Mouse (Mus musculus) forebrain, embryonic 10.5 days (tissue): ENCODE measurements around the gene Faiml. TPM values are rescaled to one million over a fixed set of nuclear protein-coding genes. Genes with fewer than 3 reads are reported as not detected.

Source experiments
- DNase-seq: peaks from one replicate; pipeline ENCODE4 v3.0.0-alpha.2; 2017; ENCODE audit warnings: low spot score; ENCODE audit errors: extremely low spot score
- H3K27ac ChIP-seq: fragments of 300-500 bp; sonication (generic); 2 replicates; pipeline ENCODE4 v1.5.1; 2016; ENCODE audit warnings: mild to moderate bottlenecking
- H3K27me3 ChIP-seq: fragments of 300-500 bp; sonication (generic); 2 replicates; pipeline ENCODE4 v1.6.1; 2016; ENCODE audit warnings: mild to moderate bottlenecking; ENCODE audit not compliant: poor library complexity, severe bottlenecking
- H3K36me3 ChIP-seq: fragments of 300-500 bp; sonication (generic); replicated peaks from 2 replicates; pipeline ENCODE4 v1.6.1; 2016; ENCODE audit warnings: mild to moderate bottlenecking, moderate library complexity
- H3K4me1 ChIP-seq: fragments of 300-500 bp; sonication (generic); 2 replicates; pipeline ENCODE4 v1.6.1; 2016
- H3K4me3 ChIP-seq: fragments of 300-500 bp; sonication (generic); 2 replicates; pipeline ENCODE4 v1.5.1; 2016; ENCODE audit warnings: mild to moderate bottlenecking, moderate library complexity
- H3K9me3 ChIP-seq: fragments of 300-500 bp; sonication (generic); 2 replicates; pipeline ENCODE4 v1.6.1; 2016; ENCODE audit warnings: mild to moderate bottlenecking, moderate library complexity
- WGBS: fragments of 180-500 bp; shearing (Covaris S2); methylation state at CpG from one replicate; pipeline ENCODE4 v1.1.7; 2016; 5-methylcytosine and 5-hydroxymethylcytosine counted together
- polyA plus RNA-seq: library from polyadenylated mRNA; unstranded; fragments of >200 nt; fragmentation: Nextera tagmentation; extraction: Ambion mirVana; gene quantifications from 2 replicates; pipeline ENCODE4 v1.2.1, GENCODE M21; 2016

Gene Faiml
- not detected in 2 replicates for polyA plus RNA-seq

GRCm38 (mm10) chr9:99237139-99237538, at the start of gene Faiml:
Faiml (minus strand) TSS chr9:99237239.
- Histone ChIP-seq H3K4me3 (no peak within 1 kb of the TSS), H3K27me3 (no peaks in the 10 kb centered on the region; the same call in 1 of the 2 replicates), H3K36me3 (no peaks in the 10 kb centered on the region), H3K27ac (no peak within 1 kb of the TSS), H3K4me1 (peaks cover under 1% of the 10 kb centered on the region; the same call in 1 of the 2 replicates), H3K9me3 (no peaks in the 10 kb centered on the region)
- WGBS: 88% methylated on average over 14 of the region's 14 CpGs
- DNase-seq: no peak

- Histone ChIP-seq H3K27ac (no peak overlapping the region), H3K9me3 (peaks cover 3% of the 10 kb centered on the region; the same call in 1 of the 2 replicates), H3K27me3 (no peaks in the 10 kb centered on the region), H3K4me3 (no peak overlapping the region), H3K36me3 (peaks cover 84% of the 10 kb centered on the region), H3K4me1 (no peaks in the 10 kb centered on the region)
- 67% methylated on average over 5 of the region's 5 CpGs for WGBS
- no peak for DNase-seq
Observed at GRCm38 (mm10) chr9:99258891-99259290, 21.9 kb upstream of the Faiml start.

- Histone ChIP-seq H3K27ac (no peak overlapping the region), H3K36me3 (peaks cover 68% of the 10 kb centered on the region), H3K4me1 (no peaks in the 10 kb centered on the region), H3K4me3 (no peak overlapping the region), H3K9me3 (peaks cover 3% of the 10 kb centered on the region; the same call in 1 of the 2 replicates), H3K27me3 (no peaks in the 10 kb centered on the region)
- WGBS: 90% methylated on average over 3 of the region's 3 CpGs
- no peak for DNase-seq
Observed at GRCm38 (mm10) chr9:99256821-99257220, 19.8 kb upstream of the Faiml start.

- Histone ChIP-seq H3K9me3 (peaks cover 3% of the 10 kb centered on the region; the same call in 1 of the 2 replicates), H3K36me3 (peaks cover 67% of the 10 kb centered on the region), H3K27me3 (no peaks in the 10 kb centered on the region), H3K4me1 (no peaks in the 10 kb centered on the region), H3K4me3 (no peak overlapping the region), H3K27ac (no peak overlapping the region)
- 92% methylated on average over 1 of the region's 1 CpGs for WGBS
- no peak for DNase-seq
Observed at GRCm38 (mm10) chr9:99256206-99256605, 19.2 kb upstream of the Faiml start.

- DNase-seq: no peak
- 93% methylated on average over 10 of the region's 10 CpGs for WGBS
- Histone ChIP-seq H3K4me3 (no peak overlapping the region), H3K4me1 (no peaks in the 10 kb centered on the region), H3K36me3 (peaks cover 66% of the 10 kb centered on the region), H3K27me3 (no peaks in the 10 kb centered on the region), H3K27ac (no peak overlapping the region), H3K9me3 (peaks cover 3% of the 10 kb centered on the region; the same call in 1 of the 2 replicates)
Observed at GRCm38 (mm10) chr9:99253861-99254260, 16.8 kb upstream of the Faiml start.

GRCm38 (mm10) chr9:99248906-99249305, 11.9 kb upstream of the Faiml start:
- H3K9me3 ChIP-seq: no peaks in the 10 kb centered on the region
- peaks cover 29% of the 10 kb centered on the region for H3K36me3 ChIP-seq
- 92% methylated on average over 4 of the region's 4 CpGs for WGBS
- H3K4me3 ChIP-seq: no peak overlapping the region
- peaks cover 4% of the 10 kb centered on the region for H3K4me1 ChIP-seq
- no peaks in the 10 kb centered on the region for H3K27me3 ChIP-seq
- H3K27ac ChIP-seq: no peak overlapping the region
- no peak for DNase-seq

- 60% methylated on average over 8 of the region's 8 CpGs for WGBS
- no peak for DNase-seq
- H3K4me1 ChIP-seq: peaks cover 6% of the 10 kb centered on the region
Observed at GRCm38 (mm10) chr9:99248304-99248703, 11.3 kb upstream of the Faiml start.

GRCm38 (mm10) chr9:99243895-99244293, 6.9 kb upstream of the Faiml start:
- peak overlapping the region; percentile 92 for H3K4me3 ChIP-seq
- peaks cover 12% of the 10 kb centered on the region for H3K36me3 ChIP-seq
- peak overlapping the region; percentile 94 for H3K27ac ChIP-seq
- WGBS: 1% methylated on average over 10 of the region's 10 CpGs
- H3K4me1 ChIP-seq: peaks cover 15% of the 10 kb centered on the region
- no peaks in the 10 kb centered on the region for H3K9me3 ChIP-seq
- DNase-seq: no peak
- peaks cover 7% of the 10 kb centered on the region; the same call in 1 of the 2 replicates for H3K27me3 ChIP-seq

More at GRCm38 (mm10) chr9:99248304-99248703, 11.3 kb upstream of the Faiml start:
- Histone ChIP-seq H3K36me3 (peaks cover 25% of the 10 kb centered on the region), H3K9me3 (no peaks in the 10 kb centered on the region), H3K4me3 (no peak overlapping the region), H3K27me3 (no peaks in the 10 kb centered on the region), H3K27ac (no peak overlapping the region)

- peaks cover 7% of the 10 kb centered on the region; the same call in 1 of the 2 replicates for H3K27me3 ChIP-seq
- peak within 1 kb of the TSS; percentile 94 for H3K27ac ChIP-seq
- H3K4me3 ChIP-seq: peak within 1 kb of the TSS; percentile 92
- DNase-seq: peak; percentile 93
- H3K36me3 ChIP-seq: peaks cover 12% of the 10 kb centered on the region
- WGBS: under 1% methylated on average over 66 of the region's 66 CpGs
- peaks cover 15% of the 10 kb centered on the region for H3K4me1 ChIP-seq
- no peaks in the 10 kb centered on the region for H3K9me3 ChIP-seq
Observed at GRCm38 (mm10) chr9:99243190-99243894, 6.3 kb upstream of the Faiml start, which contains the start of gene Cep70. Cep70 (plus strand) TSS chr9:99243367.

- Histone ChIP-seq H3K4me1 (peaks cover 15% of the 10 kb centered on the region), H3K4me3 (peak overlapping the region; percentile 92), H3K27ac (peak overlapping the region; percentile 94), H3K27me3 (peaks cover 7% of the 10 kb centered on the region; the same call in 1 of the 2 replicates), H3K36me3 (peaks cover 12% of the 10 kb centered on the region; the same call in 1 of the 2 replicates), H3K9me3 (no peaks in the 10 kb centered on the region)
- DNase-seq: no peak
- 11% methylated on average over 17 of the region's 17 CpGs for WGBS
Observed at GRCm38 (mm10) chr9:99242533-99243189, 5.6 kb upstream of the Faiml start.

- H3K27me3 ChIP-seq: peaks cover 7% of the 10 kb centered on the region; the same call in 1 of the 2 replicates
- H3K4me1 ChIP-seq: peaks cover 15% of the 10 kb centered on the region
- peak overlapping the region; percentile 92; the same call in 1 of the 2 replicates for H3K4me3 ChIP-seq
- WGBS: 5% methylated on average over 7 of the region's 7 CpGs
- no peak overlapping the region for H3K27ac ChIP-seq
- H3K36me3 ChIP-seq: peaks cover 7% of the 10 kb centered on the region; the same call in 1 of the 2 replicates
- peak; percentile 64 for DNase-seq
- H3K9me3 ChIP-seq: no peaks in the 10 kb centered on the region
Observed at GRCm38 (mm10) chr9:99242035-99242434, 5.0 kb upstream of the Faiml start.

- H3K36me3 ChIP-seq: no peaks in the 10 kb centered on the region
- H3K4me1 ChIP-seq: peaks cover 15% of the 10 kb centered on the region
- peaks cover 7% of the 10 kb centered on the region; the same call in 1 of the 2 replicates for H3K27me3 ChIP-seq
- WGBS: 86% methylated on average over 5 of the region's 5 CpGs
- DNase-seq: no peak
- H3K4me3 ChIP-seq: no peak overlapping the region
- H3K9me3 ChIP-seq: no peaks in the 10 kb centered on the region
- H3K27ac ChIP-seq: no peak overlapping the region
Observed at GRCm38 (mm10) chr9:99240571-99240970, 3.5 kb upstream of the Faiml start.
